Mouse (Mus musculus): Measurements from ENCODE around the gene Cst13. TPM values are rescaled to one million over a fixed set of nuclear protein-coding genes. Genes with fewer than 3 reads are reported as not detected.

Gene Cst13
- total and polyA plus RNA-seq, 3 experiments, result 0.27 TPM; not detected in 2

DNA sequence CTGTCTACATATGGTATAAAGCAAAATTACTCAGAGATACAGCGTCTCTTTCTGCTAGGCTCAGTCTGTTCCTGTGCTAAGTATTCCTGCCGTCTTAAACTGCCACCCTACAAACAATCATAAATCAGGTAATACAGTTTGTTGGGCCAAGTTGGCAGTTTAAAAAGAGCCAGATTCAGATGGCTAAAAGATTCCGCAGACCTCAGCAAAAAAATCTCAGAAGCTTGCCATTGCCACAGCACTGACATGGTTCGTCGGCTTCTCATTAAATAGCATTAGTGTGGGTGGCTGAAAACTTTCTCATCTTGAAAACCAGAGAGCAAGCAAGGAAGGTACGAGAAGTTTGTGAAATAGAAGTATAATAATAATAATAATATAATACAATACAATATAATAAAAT lies 13.2 kb upstream of the Cst13 start:
- Histone ChIP-seq H3K9me3 (replicated peaks) (no peaks in the 10 kb centered on the region), H3K4me1 (ENCODE audit: insufficient read depth, low read depth, low read length) (no peaks in the 10 kb centered on the region), H3K4me3 (ENCODE audit: low read depth, low read length) (no peak overlapping the region), H3K36me3 (replicated peaks) (no peaks in the 10 kb centered on the region), H3K27me3 (ENCODE audit: insufficient read depth, low read length) (no peaks in the 10 kb centered on the region)
- ATAC-seq (ENCODE audit: extremely low read depth, insufficient number of reproducible peaks, low FRiP score, poor library complexity, severe bottlenecking) (no peak), DNase-seq (ENCODE audit: low spot score) (no peak)
- no peak for TF ChIP-seq POLR2AphosphoS5 (IDR thresholded peaks at IDR 0.05; ENCODE audit: insufficient replicate concordance, low read depth, low read length)
- TF ChIP-seq TAL1 (conservative IDR thresholded peaks at IDR 0.05; ENCODE audit: low read depth, low read length), result no peak
- no peak for TF ChIP-seq CTCF (IDR thresholded peaks at IDR 0.05; ENCODE audit: low read depth, low read length)
- TF ChIP-seq GATA1 (IDR thresholded peaks at IDR 0.05; ENCODE audit: borderline replicate concordance, low read length), result no peak
- TF ChIP-seq GATA2 (IDR thresholded peaks at IDR 0.05; ENCODE audit: borderline replicate concordance, low read depth, low read length), result no peak

DNA sequence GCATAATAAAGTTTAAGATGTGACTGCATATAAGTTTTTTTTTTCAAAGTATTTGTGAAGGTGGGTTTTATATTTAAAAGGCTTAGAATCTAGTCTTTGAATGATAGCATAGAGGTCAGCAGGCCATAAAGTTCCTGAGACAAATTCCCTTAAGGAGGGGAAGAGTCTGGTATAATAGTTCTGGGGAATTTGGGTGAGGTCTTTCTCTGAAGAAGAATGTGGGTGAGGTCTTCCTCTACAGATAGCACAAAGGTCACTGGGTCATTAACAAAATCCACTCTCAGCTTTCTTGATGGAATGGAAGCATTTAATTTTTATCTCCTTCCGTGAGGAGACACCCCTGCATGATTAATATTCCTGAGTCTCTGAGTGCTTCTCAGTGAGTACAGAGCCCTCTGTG lies 6.1 kb downstream of the Cst13 start:
- Histone ChIP-seq H3K4me3 (ENCODE audit: low read depth, low read length) (no peak overlapping the region), H3K4me1 (ENCODE audit: insufficient read depth, low read depth, low read length) (no peaks in the 10 kb centered on the region), H3K9me3 (replicated peaks) (no peaks in the 10 kb centered on the region), H3K27me3 (ENCODE audit: insufficient read depth, low read length) (no peaks in the 10 kb centered on the region), H3K36me3 (replicated peaks) (no peaks in the 10 kb centered on the region)
- ATAC-seq (ENCODE audit: extremely low read depth, insufficient number of reproducible peaks, low FRiP score, poor library complexity, severe bottlenecking), result no peak
- no peak for DNase-seq (ENCODE audit: low spot score)
- TF ChIP-seq CTCF (IDR thresholded peaks at IDR 0.05; ENCODE audit: low read depth, low read length), result no peak
- no peak for TF ChIP-seq POLR2AphosphoS5 (IDR thresholded peaks at IDR 0.05; ENCODE audit: insufficient replicate concordance, low read depth, low read length)
- TF ChIP-seq TAL1 (conservative IDR thresholded peaks at IDR 0.05; ENCODE audit: low read depth, low read length), result no peak
- no peak for TF ChIP-seq GATA1 (IDR thresholded peaks at IDR 0.05; ENCODE audit: borderline replicate concordance, low read length)
- TF ChIP-seq GATA2 (IDR thresholded peaks at IDR 0.05; ENCODE audit: borderline replicate concordance, low read depth, low read length), result no peak

GRCm38 (mm10) chr2:148834912-148835311 lies 15.0 kb downstream of the Cst13 start, which contains the start of gene Cst9:
Gene Cst9 (plus strand): TSS chr2:148835147.
- DNase-seq (ENCODE audit: low spot score) (no peak), ATAC-seq (ENCODE audit: extremely low read depth, insufficient number of reproducible peaks, low FRiP score, poor library complexity, severe bottlenecking) (no peak)
- Histone ChIP-seq H3K36me3 (replicated peaks) (no peaks in the 10 kb centered on the region), H3K4me1 (ENCODE audit: insufficient read depth, low read depth, low read length) (no peaks in the 10 kb centered on the region), H3K27me3 (ENCODE audit: insufficient read depth, low read length) (no peaks in the 10 kb centered on the region), H3K9me3 (replicated peaks) (no peaks in the 10 kb centered on the region), H3K4me3 (ENCODE audit: low read depth, low read length) (no peak within 1 kb of the TSS)
- no peak for TF ChIP-seq GATA1 (IDR thresholded peaks at IDR 0.05; ENCODE audit: borderline replicate concordance, low read length)
- TF ChIP-seq CTCF (IDR thresholded peaks at IDR 0.05; ENCODE audit: low read depth, low read length), result no peak
- TF ChIP-seq GATA2 (IDR thresholded peaks at IDR 0.05; ENCODE audit: borderline replicate concordance, low read depth, low read length), result no peak
- no peak for TF ChIP-seq TAL1 (conservative IDR thresholded peaks at IDR 0.05; ENCODE audit: low read depth, low read length)
- TF ChIP-seq POLR2AphosphoS5 (IDR thresholded peaks at IDR 0.05; ENCODE audit: insufficient replicate concordance, low read depth, low read length), result no peak

DNA sequence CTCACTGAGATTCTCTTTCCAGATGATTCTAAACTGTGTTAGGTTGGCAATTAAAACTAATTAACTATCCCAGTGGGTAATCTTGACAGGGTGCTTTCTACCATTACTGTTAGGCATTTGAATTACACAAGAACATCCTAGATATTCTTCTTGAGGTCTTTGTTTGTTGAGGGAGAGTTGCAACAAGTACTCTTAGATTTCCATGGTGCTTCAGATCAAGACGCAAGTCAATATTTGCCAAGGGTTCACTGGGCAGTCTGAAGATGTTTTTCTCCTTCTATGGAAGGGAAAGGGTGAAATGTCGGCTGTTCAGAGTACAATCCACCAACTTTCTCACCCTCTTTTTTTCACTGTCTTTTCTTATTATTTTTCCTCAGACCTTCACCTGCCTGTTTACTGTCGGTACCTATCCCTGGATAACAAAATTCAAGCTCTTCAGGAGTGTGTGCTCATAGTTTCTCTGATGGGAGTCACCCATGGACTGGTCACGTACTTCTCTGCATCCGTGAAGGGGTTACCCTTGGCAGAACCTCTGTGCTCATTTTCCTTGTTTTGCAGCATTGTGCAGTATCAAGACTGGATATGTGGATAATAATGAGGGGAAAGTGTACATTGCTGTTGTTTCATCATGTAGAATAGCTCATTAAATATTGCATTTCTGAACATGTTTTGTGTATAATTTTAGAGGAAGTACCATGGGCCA lies 18.3 kb downstream of the Cst13 start:
- Histone ChIP-seq H3K9me3 (replicated peaks) (no peaks in the 10 kb centered on the region), H3K27me3 (ENCODE audit: insufficient read depth, low read length) (no peaks in the 10 kb centered on the region), H3K4me3 (ENCODE audit: low read depth, low read length) (no peak overlapping the region), H3K4me1 (ENCODE audit: insufficient read depth, low read depth, low read length) (no peaks in the 10 kb centered on the region), H3K36me3 (replicated peaks) (no peaks in the 10 kb centered on the region)
- ATAC-seq (ENCODE audit: extremely low read depth, insufficient number of reproducible peaks, low FRiP score, poor library complexity, severe bottlenecking) (no peak), DNase-seq (ENCODE audit: low spot score) (no peak)
- TF ChIP-seq POLR2AphosphoS5 (IDR thresholded peaks at IDR 0.05; ENCODE audit: insufficient replicate concordance, low read depth, low read length) (no peak), CTCF (IDR thresholded peaks at IDR 0.05; ENCODE audit: low read depth, low read length) (no peak), GATA2 (IDR thresholded peaks at IDR 0.05; ENCODE audit: borderline replicate concordance, low read depth, low read length) (no peak), TAL1 (conservative IDR thresholded peaks at IDR 0.05; ENCODE audit: low read depth, low read length) (no peak), GATA1 (IDR thresholded peaks at IDR 0.05; ENCODE audit: borderline replicate concordance, low read length) (no peak)

DNA sequence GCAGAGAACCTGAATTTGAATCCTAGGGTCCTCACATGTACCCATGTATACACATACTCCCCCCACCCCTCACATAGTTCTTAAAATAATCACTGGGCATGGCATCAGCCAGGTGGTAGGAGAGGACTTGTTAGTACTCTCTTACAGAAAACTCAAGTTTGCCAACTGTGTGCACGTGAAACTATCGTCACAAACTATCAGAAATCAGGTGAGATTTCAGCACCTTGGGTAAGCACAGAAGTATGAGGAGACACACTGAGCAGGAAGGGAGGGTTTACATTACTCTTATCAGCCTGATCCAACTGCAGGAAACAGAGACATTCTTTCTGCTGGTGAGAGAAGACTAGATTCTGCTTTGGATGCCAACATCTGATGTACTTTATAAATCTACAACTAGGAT lies 19.3 kb downstream of the Cst13 start:
- Histone ChIP-seq H3K27me3 (ENCODE audit: insufficient read depth, low read length) (no peaks in the 10 kb centered on the region), H3K4me3 (ENCODE audit: low read depth, low read length) (no peak overlapping the region), H3K36me3 (replicated peaks) (no peaks in the 10 kb centered on the region), H3K9me3 (replicated peaks) (no peaks in the 10 kb centered on the region), H3K4me1 (ENCODE audit: insufficient read depth, low read depth, low read length) (no peaks in the 10 kb centered on the region)
- DNase-seq (ENCODE audit: low spot score) (no peak), ATAC-seq (ENCODE audit: extremely low read depth, insufficient number of reproducible peaks, low FRiP score, poor library complexity, severe bottlenecking) (no peak)
- TF ChIP-seq GATA2 (IDR thresholded peaks at IDR 0.05; ENCODE audit: borderline replicate concordance, low read depth, low read length) (no peak), TAL1 (conservative IDR thresholded peaks at IDR 0.05; ENCODE audit: low read depth, low read length) (no peak), CTCF (IDR thresholded peaks at IDR 0.05; ENCODE audit: low read depth, low read length) (no peak), POLR2AphosphoS5 (IDR thresholded peaks at IDR 0.05; ENCODE audit: insufficient replicate concordance, low read depth, low read length) (no peak), GATA1 (IDR thresholded peaks at IDR 0.05; ENCODE audit: borderline replicate concordance, low read length) (no peak)

DNA sequence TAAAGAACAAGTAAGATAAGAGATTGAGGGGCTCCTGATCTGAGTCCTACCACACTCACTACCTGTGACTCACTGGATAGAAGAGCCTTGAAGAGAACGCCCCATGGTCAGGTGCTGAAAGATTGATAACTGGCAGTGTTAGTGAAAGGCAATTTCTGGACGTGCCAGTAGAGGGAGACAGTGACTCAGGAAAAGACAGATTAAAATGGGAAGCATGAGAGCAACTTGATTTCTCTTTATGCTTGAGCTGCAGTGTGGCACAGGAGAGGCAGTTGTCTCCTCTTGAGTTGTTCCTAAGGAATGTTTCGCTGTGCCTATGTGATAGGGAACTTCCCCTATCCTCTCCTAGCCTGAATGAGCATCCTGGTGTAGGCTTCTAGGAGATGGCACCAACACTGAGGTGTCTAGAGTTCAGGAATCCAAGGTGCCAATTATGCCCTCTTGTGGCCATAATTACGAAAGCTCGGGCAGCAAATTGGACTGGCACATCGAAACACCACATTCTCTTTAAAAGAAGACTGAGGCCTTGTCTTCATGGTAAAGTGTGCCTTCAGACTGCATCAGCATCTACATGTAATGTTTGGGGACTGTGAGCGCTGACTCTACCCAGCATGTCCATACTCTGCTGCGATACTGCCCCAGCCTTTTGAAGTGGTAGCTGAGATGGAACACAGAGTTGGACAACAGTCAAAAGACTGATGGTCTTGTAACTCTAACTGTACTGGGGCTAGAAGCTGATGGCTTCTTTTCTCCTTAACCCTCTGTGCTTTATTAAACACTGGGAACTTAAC lies 31.4 kb downstream of the Cst13 start:
- H3K36me3 ChIP-seq (replicated peaks), result no peaks in the 10 kb centered on the region
- no peaks in the 10 kb centered on the region for H3K27me3 ChIP-seq (ENCODE audit: insufficient read depth, low read length)
- DNase-seq (ENCODE audit: low spot score), result no peak
- H3K4me1 ChIP-seq (ENCODE audit: insufficient read depth, low read depth, low read length), result peaks cover 6% of the 10 kb centered on the region
- H3K4me3 ChIP-seq (ENCODE audit: low read depth, low read length), result no peak overlapping the region
- peak; percentile 86 for ATAC-seq (ENCODE audit: extremely low read depth, insufficient number of reproducible peaks, low FRiP score, poor library complexity, severe bottlenecking)
- H3K9me3 ChIP-seq (replicated peaks), result no peaks in the 10 kb centered on the region
- TF ChIP-seq POLR2AphosphoS5 (IDR thresholded peaks at IDR 0.05; ENCODE audit: insufficient replicate concordance, low read depth, low read length) (no peak), TAL1 (conservative IDR thresholded peaks at IDR 0.05; ENCODE audit: low read depth, low read length) (no peak), CTCF (IDR thresholded peaks at IDR 0.05; ENCODE audit: low read depth, low read length) (peak; percentile 59), GATA2 (IDR thresholded peaks at IDR 0.05; ENCODE audit: borderline replicate concordance, low read depth, low read length) (no peak), GATA1 (IDR thresholded peaks at IDR 0.05; ENCODE audit: borderline replicate concordance, low read length) (no peak)
